Mouse (Mus musculus) ES-E14 (cell line): ENCODE measurements around the gene Med13l.

Source experiments
- CHD2 ChIP-seq: IDR thresholded peaks from 2 replicates; pipeline ENCODE4 v1.6.1; 2014; ENCODE audit warnings: mild to moderate bottlenecking, low read depth, low read length, inconsistent platforms
- MAFK ChIP-seq: IDR thresholded peaks from 2 replicates; pipeline ENCODE4 v1.6.1; 2014; ENCODE audit warnings: mild to moderate bottlenecking, low read depth, low read length, inconsistent platforms; ENCODE audit not compliant: insufficient read depth
- ZC3H11A ChIP-seq: IDR thresholded peaks from 2 replicates; pipeline ENCODE4 v1.6.1; 2012; ENCODE audit warnings: low read depth, mild to moderate bottlenecking, inconsistent platforms, low read length, borderline replicate concordance
- ZNF384 ChIP-seq: IDR thresholded peaks from 2 replicates; pipeline ENCODE4 v1.6.1; 2012; ENCODE audit warnings: low read depth, low read length, inconsistent platforms

GRCm38 (mm10) chr5:118733566-118733965 lies 173.1 kb downstream of the Med13l start:
- TF ChIP-seq MAFK (no peak), ZC3H11A (no peak), ZNF384 (no peak), CHD2 (no peak)
